Mouse (Mus musculus) forebrain, embryonic 11.5 days (tissue): Measurements from ENCODE around the gene 6030458C11Rik. TPM values are rescaled to one million over a fixed set of nuclear protein-coding genes. Genes with fewer than 3 reads are reported as not detected.

Source experiments
- ATAC-seq: fragments of 200-750 bp; cut with Nextera tagmentation; replicated peaks from 2 replicates; pipeline ENCODE4 v1.8.0; 2017; ENCODE audit warnings: moderate TSS enrichment; ENCODE audit not compliant: low FRiP score
- DNase-seq: peaks from one replicate; pipeline ENCODE4 v3.0.0-alpha.2; 2017; ENCODE audit warnings: low spot score
- H3K27ac ChIP-seq: fragments of 300-500 bp; sonication (generic); 2 replicates; pipeline ENCODE4 v1.5.1; 2014; ENCODE audit warnings: low read depth, low read length
- H3K27me3 ChIP-seq: fragments of 300-500 bp; sonication (generic); 2 replicates; pipeline ENCODE4 v1.6.1; 2014; ENCODE audit warnings: mild to moderate bottlenecking, low read length, mixed read lengths; ENCODE audit not compliant: control insufficient read depth, insufficient read depth
- H3K36me3 ChIP-seq: fragments of 300-500 bp; sonication (generic); 2 replicates; pipeline ENCODE4 v1.6.1; 2014; ENCODE audit warnings: mild to moderate bottlenecking, low read length, moderate library complexity, mixed read lengths; ENCODE audit not compliant: control insufficient read depth, insufficient read depth
- H3K4me1 ChIP-seq: fragments of 300-500 bp; sonication (generic); replicated peaks from 2 replicates; pipeline ENCODE4 v1.6.1; 2014; ENCODE audit warnings: low read length, mixed read lengths; ENCODE audit not compliant: control insufficient read depth, insufficient read depth
- H3K4me2 ChIP-seq: fragments of 300-500 bp; sonication (generic); 2 replicates; pipeline ENCODE4 v1.6.1; 2014; ENCODE audit warnings: low read depth, mild to moderate bottlenecking, low read length, moderate library complexity, mixed read lengths; ENCODE audit not compliant: severe bottlenecking
- H3K4me3 ChIP-seq: fragments of 300-500 bp; sonication (generic); 2 replicates; pipeline ENCODE4 v1.5.1; 2014; ENCODE audit warnings: low read depth, low read length
- H3K9ac ChIP-seq: fragments of 300-500 bp; sonication (generic); 2 replicates; pipeline ENCODE4 v1.6.1; 2014; ENCODE audit warnings: low read length
- H3K9me3 ChIP-seq: fragments of 300-500 bp; sonication (generic); 2 replicates; pipeline ENCODE4 v1.6.1; 2016; ENCODE audit warnings: low read length, mixed read lengths; ENCODE audit not compliant: control insufficient read depth
- WGBS: fragments of 180-500 bp; shearing (Covaris S2); extraction: QIAGEN DNeasy Blood & Tissue Kit; methylation state at CpG from one replicate; pipeline ENCODE4 v1.1.7; 2014; 5-methylcytosine and 5-hydroxymethylcytosine counted together
- polyA plus RNA-seq: library from polyadenylated mRNA; unstranded; fragments of >200 nt; fragmentation: Nextera tagmentation; extraction: Ambion mirVana; gene quantifications from 2 replicates; pipeline ENCODE4 v1.2.1, GENCODE M21; 2014

Gene 6030458C11Rik
- polyA plus RNA-seq, 1 experiment from 2014 or later, result 42.2 TPM

DNA sequence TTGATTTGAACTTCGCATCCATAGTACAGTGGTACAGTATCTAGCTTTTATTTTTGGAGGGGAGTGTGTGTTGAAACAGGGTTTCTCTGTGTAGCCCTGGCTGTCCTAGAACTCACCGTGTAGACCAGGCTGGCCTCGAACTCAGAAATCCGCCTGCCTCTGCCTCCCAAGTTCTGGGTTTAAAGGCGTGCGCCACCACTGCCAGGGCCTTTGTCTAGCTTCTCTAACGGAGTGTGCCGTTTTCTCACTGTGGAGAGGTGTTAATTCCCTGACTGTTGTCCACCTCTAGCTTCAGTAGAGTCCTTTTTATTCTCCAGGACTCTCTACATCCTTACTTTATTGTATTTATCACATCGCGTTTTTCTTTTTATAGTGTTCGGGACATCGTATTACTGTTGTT is 959 bp upstream of the 6030458C11Rik start:
- Histone ChIP-seq H3K9me3 (no peaks in the 10 kb centered on the region), H3K4me1 (no peaks in the 10 kb centered on the region; the same call in 1 of the 2 replicates), H3K4me2 (peak overlapping the region; percentile 65), H3K27ac (no peak overlapping the region), H3K4me3 (peak overlapping the region; percentile 84), H3K36me3 (peaks cover 3% of the 10 kb centered on the region; the same call in 1 of the 2 replicates), H3K27me3 (no peaks in the 10 kb centered on the region), H3K9ac (peak overlapping the region; percentile 87)
- no peak for DNase-seq
- 55% methylated on average over 12 of the region's 12 CpGs for WGBS
- no peak for ATAC-seq

- Histone ChIP-seq H3K36me3 (peaks cover 3% of the 10 kb centered on the region; the same call in 1 of the 2 replicates), H3K4me2 (peak overlapping the region; percentile 65), H3K9ac (peak overlapping the region; percentile 87), H3K4me3 (peak overlapping the region; percentile 84), H3K27ac (peak overlapping the region; percentile 50; the same call in 1 of the 2 replicates), H3K27me3 (no peaks in the 10 kb centered on the region), H3K4me1 (no peaks in the 10 kb centered on the region; the same call in 1 of the 2 replicates), H3K9me3 (no peaks in the 10 kb centered on the region)
- 0% methylated on average over 31 of the region's 31 CpGs for WGBS
- ATAC-seq, result peak; percentile 39
- no peak for DNase-seq
Measured at GRCm38 (mm10) chr15:12824965-12825364, 516 bp upstream of the 6030458C11Rik start.

GRCm38 (mm10) chr15:12823455-12824119 is 862 bp downstream of the 6030458C11Rik start:
- peak overlapping the region; percentile 92 for H3K9ac ChIP-seq
- H3K4me2 ChIP-seq, result peak overlapping the region; percentile 65
- no peak overlapping the region for H3K27ac ChIP-seq
- no peaks in the 10 kb centered on the region; the same call in 1 of the 2 replicates for H3K36me3 ChIP-seq
- no peaks in the 10 kb centered on the region for H3K27me3 ChIP-seq
- peak overlapping the region; percentile 84 for H3K4me3 ChIP-seq
- WGBS, result 96% methylated on average over 2 of the region's 2 CpGs
- no peaks in the 10 kb centered on the region for H3K9me3 ChIP-seq
- ATAC-seq (no peak), DNase-seq (no peak)
- no peaks in the 10 kb centered on the region; the same call in 1 of the 2 replicates for H3K4me1 ChIP-seq

- H3K4me1 ChIP-seq, result no peaks in the 10 kb centered on the region; the same call in 1 of the 2 replicates
- no peak overlapping the region for H3K4me3 ChIP-seq
- no peaks in the 10 kb centered on the region; the same call in 1 of the 2 replicates for H3K36me3 ChIP-seq
- 66% methylated on average over 9 of the region's 9 CpGs for WGBS
- H3K27ac ChIP-seq, result no peak overlapping the region
- no peak for ATAC-seq
- no peak for DNase-seq
- H3K9me3 ChIP-seq, result no peaks in the 10 kb centered on the region
- H3K4me2 ChIP-seq, result no peak overlapping the region
- no peak overlapping the region for H3K9ac ChIP-seq
- no peaks in the 10 kb centered on the region for H3K27me3 ChIP-seq
Measured at GRCm38 (mm10) chr15:12822416-12823395, 1.7 kb downstream of the 6030458C11Rik start.

GRCm38 (mm10) chr15:12817592-12817991 is 6.9 kb downstream of the 6030458C11Rik start:
- H3K4me1 ChIP-seq, result no peaks in the 10 kb centered on the region
- no peak overlapping the region for H3K27ac ChIP-seq
- 95% methylated on average over 8 of the region's 8 CpGs for WGBS
- no peaks in the 10 kb centered on the region for H3K9me3 ChIP-seq
- no peaks in the 10 kb centered on the region for H3K27me3 ChIP-seq
- H3K4me3 ChIP-seq, result no peak overlapping the region
- H3K36me3 ChIP-seq, result peaks cover 22% of the 10 kb centered on the region
- H3K4me2 ChIP-seq, result no peak overlapping the region
- no peak overlapping the region for H3K9ac ChIP-seq
- DNase-seq (no peak), ATAC-seq (no peak)

- Histone ChIP-seq H3K4me1 (no peaks in the 10 kb centered on the region), H3K9me3 (no peaks in the 10 kb centered on the region), H3K36me3 (peaks cover 27% of the 10 kb centered on the region), H3K4me3 (no peak overlapping the region), H3K9ac (no peak overlapping the region), H3K4me2 (no peak overlapping the region), H3K27me3 (no peaks in the 10 kb centered on the region), H3K27ac (no peak overlapping the region)
- DNase-seq (no peak), ATAC-seq (no peak)
- WGBS, result 96% methylated on average over 11 of the region's 11 CpGs
Measured at GRCm38 (mm10) chr15:12812646-12813045, 11.8 kb downstream of the 6030458C11Rik start.

GRCm38 (mm10) chr15:12809305-12809704 is 15.1 kb downstream of the 6030458C11Rik start:
- WGBS, result 95% methylated on average over 6 of the region's 6 CpGs
- no peak overlapping the region for H3K27ac ChIP-seq
- peaks cover 16% of the 10 kb centered on the region for H3K36me3 ChIP-seq
- no peak for ATAC-seq
- H3K27me3 ChIP-seq, result no peaks in the 10 kb centered on the region
- no peaks in the 10 kb centered on the region for H3K4me1 ChIP-seq
- H3K9ac ChIP-seq, result no peak overlapping the region
- H3K4me2 ChIP-seq, result no peak overlapping the region
- no peaks in the 10 kb centered on the region for H3K9me3 ChIP-seq
- no peak overlapping the region for H3K4me3 ChIP-seq
- no peak for DNase-seq

- H3K4me3 ChIP-seq, result no peak overlapping the region
- H3K36me3 ChIP-seq, result peaks cover 6% of the 10 kb centered on the region
- WGBS, result 97% methylated on average over 10 of the region's 10 CpGs
- no peak overlapping the region for H3K9ac ChIP-seq
- H3K9me3 ChIP-seq, result no peaks in the 10 kb centered on the region
- H3K27ac ChIP-seq, result no peak overlapping the region
- H3K4me2 ChIP-seq, result no peak overlapping the region
- DNase-seq (no peak), ATAC-seq (no peak)
- no peaks in the 10 kb centered on the region for H3K4me1 ChIP-seq
- H3K27me3 ChIP-seq, result no peaks in the 10 kb centered on the region
Measured at GRCm38 (mm10) chr15:12807088-12807487, 17.4 kb downstream of the 6030458C11Rik start.
